Mouse (Mus musculus) intestine, postnatal 0 days (tissue): ENCODE results near the gene Mllt6. TPM values are rescaled to one million over a fixed set of nuclear protein-coding genes. Genes with fewer than 3 reads are reported as not detected.
A peak's percentile ranks its signal among the peaks of the same experiment; 100 is the strongest.

ENCODE experiments used
- ATAC-seq: fragments of 200-750 bp; cut with Nextera tagmentation; 2 replicates; pipeline ENCODE4 v1.8.0; 2017; ENCODE audit warnings: mild to moderate bottlenecking, moderate TSS enrichment, moderate library complexity
- H3K27ac ChIP-seq: fragments of 300-500 bp; sonication (generic); 2 replicates; pipeline ENCODE4 v1.5.1; 2014; ENCODE audit warnings: mild to moderate bottlenecking, low read depth, low read length, moderate library complexity
- H3K27me3 ChIP-seq: fragments of 300-500 bp; sonication (generic); replicated peaks from 2 replicates; pipeline ENCODE4 v1.6.1; 2014; ENCODE audit warnings: low read length, mixed read lengths; ENCODE audit not compliant: control insufficient read depth, insufficient read depth
- H3K36me3 ChIP-seq: fragments of 300-500 bp; sonication (generic); 2 replicates; pipeline ENCODE4 v1.6.1; 2014; ENCODE audit warnings: mild to moderate bottlenecking, moderate library complexity; ENCODE audit not compliant: control insufficient read depth, insufficient read depth
- H3K4me1 ChIP-seq: fragments of 300-500 bp; sonication (generic); replicated peaks from 2 replicates; pipeline ENCODE4 v1.6.1; 2014; ENCODE audit warnings: antibody characterized with exemption, low read length, mixed read lengths; ENCODE audit not compliant: control insufficient read depth, insufficient read depth
- H3K4me2 ChIP-seq: fragments of 300-500 bp; sonication (generic); replicated peaks from 2 replicates; pipeline ENCODE4 v1.6.1; 2014; ENCODE audit warnings: low read depth, mild to moderate bottlenecking, moderate library complexity
- H3K4me3 ChIP-seq: fragments of 300-500 bp; sonication (generic); 2 replicates; pipeline ENCODE4 v1.5.1; 2014; ENCODE audit warnings: low read depth, low read length
- H3K9ac ChIP-seq: fragments of 300-500 bp; sonication (generic); 2 replicates; pipeline ENCODE4 v1.6.1; 2014; ENCODE audit warnings: mild to moderate bottlenecking, low read depth, low read length
- H3K9me3 ChIP-seq: fragments of 300-500 bp; sonication (generic); 2 replicates; pipeline ENCODE4 v1.6.1; 2016; ENCODE audit warnings: mixed run types; ENCODE audit not compliant: control insufficient read depth
- CTCF ChIP-seq: sonication (generic); IDR thresholded peaks from 2 replicates; pipeline ENCODE4 v1.5.1; 2016; ENCODE audit warnings: low read depth, mild to moderate bottlenecking, control low read depth, antibody characterized with exemption, moderate library complexity
- WGBS: fragments of 180-500 bp; shearing (Covaris S2); extraction: QIAGEN DNeasy Blood & Tissue Kit; methylation state at CpG from one replicate; pipeline ENCODE4 v1.1.7; 2014; 5-methylcytosine and 5-hydroxymethylcytosine counted together
- polyA plus RNA-seq: library from polyadenylated mRNA; unstranded; fragments of >200 nt; fragmentation: Nextera tagmentation; extraction: Ambion mirVana; gene quantifications from 2 replicates; pipeline ENCODE4 v1.2.1, GENCODE M21; 2015

Gene Mllt6
- polyA plus RNA-seq, 1 experiment from 2014 or later: 1.4 TPM

- no peak overlapping the region for H3K4me2 ChIP-seq
- no peak overlapping the region for H3K4me3 ChIP-seq
- no peaks in the 10 kb centered on the region for H3K27me3 ChIP-seq
- TF ChIP-seq CTCF: peak; percentile 52
- H3K9ac ChIP-seq: no peak overlapping the region
- no peaks in the 10 kb centered on the region for H3K9me3 ChIP-seq
- WGBS: 70% methylated on average over 8 of the region's 8 CpGs
- H3K36me3 ChIP-seq: peaks cover 83% of the 10 kb centered on the region
- H3K4me1 ChIP-seq: no peaks in the 10 kb centered on the region
- ATAC-seq: no peak
- no peak overlapping the region for H3K27ac ChIP-seq
Measured at GRCm38 (mm10) chr11:97677842-97678241, 14.6 kb downstream of the Mllt6 start.

GRCm38 (mm10) chr11:97678301-97678700 lies 15.1 kb downstream of the Mllt6 start:
- H3K27ac ChIP-seq: no peak overlapping the region
- no peaks in the 10 kb centered on the region for H3K9me3 ChIP-seq
- H3K9ac ChIP-seq: no peak overlapping the region
- ATAC-seq: no peak; the same call in 1 of the 2 replicates
- H3K4me1 ChIP-seq: no peaks in the 10 kb centered on the region
- H3K36me3 ChIP-seq: peaks cover 82% of the 10 kb centered on the region
- no peak overlapping the region for H3K4me2 ChIP-seq
- 95% methylated on average over 13 of the region's 15 CpGs for WGBS
- no peak overlapping the region for H3K4me3 ChIP-seq
- no peaks in the 10 kb centered on the region for H3K27me3 ChIP-seq
- TF ChIP-seq CTCF: no peak

- WGBS: 83% methylated on average over 12 of the region's 12 CpGs
- no peak overlapping the region for H3K4me3 ChIP-seq
- H3K27ac ChIP-seq: no peak overlapping the region
- H3K27me3 ChIP-seq: no peaks in the 10 kb centered on the region
- no peaks in the 10 kb centered on the region for H3K9me3 ChIP-seq
- no peaks in the 10 kb centered on the region for H3K4me1 ChIP-seq
- TF ChIP-seq CTCF: no peak
- no peak overlapping the region for H3K4me2 ChIP-seq
- H3K36me3 ChIP-seq: peaks cover 60% of the 10 kb centered on the region
- no peak for ATAC-seq
- H3K9ac ChIP-seq: no peak overlapping the region
Measured at GRCm38 (mm10) chr11:97680430-97680829, 17.2 kb downstream of the Mllt6 start.

- Histone ChIP-seq H3K27ac (no peak overlapping the region), H3K27me3 (no peaks in the 10 kb centered on the region), H3K9ac (no peak overlapping the region), H3K4me3 (no peak overlapping the region), H3K4me2 (no peak overlapping the region), H3K4me1 (no peaks in the 10 kb centered on the region; the same call in 1 of the 2 replicates), H3K36me3 (peaks cover 40% of the 10 kb centered on the region), H3K9me3 (no peaks in the 10 kb centered on the region)
- no peak for ATAC-seq
- no peak for TF ChIP-seq CTCF
- WGBS: 75% methylated on average over 6 of the region's 6 CpGs
Measured at GRCm38 (mm10) chr11:97682504-97683055, 19.4 kb downstream of the Mllt6 start.

GRCm38 (mm10) chr11:97684063-97684680 lies 21.0 kb downstream of the Mllt6 start:
- H3K4me2 ChIP-seq: no peak overlapping the region
- TF ChIP-seq CTCF: no peak
- no peaks in the 10 kb centered on the region for H3K27me3 ChIP-seq
- WGBS: 79% methylated on average over 6 of the region's 6 CpGs
- no peak overlapping the region for H3K4me3 ChIP-seq
- no peak for ATAC-seq
- H3K27ac ChIP-seq: no peak overlapping the region
- H3K36me3 ChIP-seq: peaks cover 37% of the 10 kb centered on the region
- H3K4me1 ChIP-seq: no peaks in the 10 kb centered on the region; the same call in 1 of the 2 replicates
- no peaks in the 10 kb centered on the region for H3K9me3 ChIP-seq
- no peak overlapping the region for H3K9ac ChIP-seq

GRCm38 (mm10) chr11:97684766-97685165 lies 21.6 kb downstream of the Mllt6 start:
- Histone ChIP-seq H3K4me3 (no peak overlapping the region), H3K4me1 (no peaks in the 10 kb centered on the region; the same call in 1 of the 2 replicates), H3K9ac (no peak overlapping the region), H3K27me3 (no peaks in the 10 kb centered on the region), H3K9me3 (no peaks in the 10 kb centered on the region), H3K4me2 (0 out of 2 replicates have a peak overlapping the region, but pooled peaks have one; percentile 66), H3K36me3 (peaks cover 37% of the 10 kb centered on the region), H3K27ac (no peak overlapping the region)
- no peak for ATAC-seq
- TF ChIP-seq CTCF: no peak
- WGBS: 42% methylated on average over 7 of the region's 7 CpGs
